In genomic region chr5:77265081-77265670, GRCm38 (mm10) we compare ENCODE assay signal across 8 mouse cellular contexts. TPM values are rescaled to one million over a fixed set of nuclear protein-coding genes. Genes with fewer than 3 reads are reported as not detected.
A peak's percentile ranks its signal among the peaks of the same experiment; 100 is the strongest.
DNase-seq lines count a peak whose midpoint lies in the region; ATAC-seq lines count a peak whose summit lies in the region.

Rest (plus strand) TSS chr5:77265491.

- H3K4me2 ChIP-seq in embryonic facial prominence, embryonic 11.5 days (ENCODE audit: low read depth, low read length) = peak within 1 kb of the TSS; percentile 58
- peak within 1 kb of the TSS; percentile 78 for H3K4me2 ChIP-seq in liver, embryonic 11.5 days
- peak within 1 kb of the TSS; percentile 72 for H3K4me2 ChIP-seq in stomach, embryonic 15.5 days

- peak within 1 kb of the TSS; percentile 96 for H3K9ac ChIP-seq in embryonic facial prominence, embryonic 11.5 days (replicated peaks; ENCODE audit: low read length)
- H3K9ac ChIP-seq in liver, embryonic 11.5 days (ENCODE audit: low read depth, low read length) = peak within 1 kb of the TSS; percentile 90
- peak within 1 kb of the TSS; percentile 67 for H3K9ac ChIP-seq in stomach, embryonic 15.5 days

- no peaks in the 10 kb centered on the region for H3K4me1 ChIP-seq in embryonic facial prominence, embryonic 11.5 days (ENCODE audit: control insufficient read depth, insufficient read depth, low read length)
- H3K4me1 ChIP-seq in liver, embryonic 11.5 days (replicated peaks; ENCODE audit: control insufficient read depth, insufficient read depth, low read length) = peaks cover 3% of the 10 kb centered on the region; the same call in 1 of the 2 replicates
- H3K4me1 ChIP-seq in stomach, embryonic 15.5 days = 0 out of 2 replicates have a peak, but pooled peaks cover 6% of the 10 kb centered on the region

- H3K9me3 ChIP-seq in embryonic facial prominence, embryonic 11.5 days (replicated peaks; ENCODE audit: control insufficient read depth, low read length) = no peaks in the 10 kb centered on the region
- no peaks in the 10 kb centered on the region for H3K9me3 ChIP-seq in liver, embryonic 11.5 days (ENCODE audit: control insufficient read depth, low read length)
- no peaks in the 10 kb centered on the region for H3K9me3 ChIP-seq in stomach, embryonic 15.5 days

- DNase-seq in CD4-positive helper T cell, adult 2 months (ENCODE audit: low read depth, low spot score) = peak; percentile 80
- DNase-seq in adrenal gland, postnatal 25 days = peak; percentile 89
- peak; percentile 89 for DNase-seq in embryonic facial prominence, embryonic 11.5 days (ENCODE audit: low spot score)
- peak; percentile 82 to 83 for DNase-seq in heart, adult 18-20 months
- DNase-seq in kidney, adult 11 months = peak; percentile 89
- DNase-seq in liver, embryonic 11.5 days (ENCODE audit: low spot score) = peak; percentile 86
- peak; percentile 48 to 71 for DNase-seq in monocyte, adult 2 months (ENCODE audit: low read depth in 1 of 2, low spot score in 2 of 2)

- peak; percentile 91 for ATAC-seq in embryonic facial prominence, embryonic 11.5 days (replicated peaks; ENCODE audit: insufficient number of reproducible peaks, low FRiP score, low TSS enrichment, low read depth)
- ATAC-seq in liver, embryonic 11.5 days (replicated peaks; ENCODE audit: low FRiP score) = peak; percentile 78
- peak; percentile 86 for ATAC-seq in stomach, embryonic 15.5 days (ENCODE audit: insufficient read depth, low FRiP score, low read depth)

- peaks cover 4% of the 10 kb centered on the region for H3K36me3 ChIP-seq in embryonic facial prominence, embryonic 11.5 days (replicated peaks; ENCODE audit: control insufficient read depth, insufficient read depth, low read depth, low read length)
- peaks cover 21% of the 10 kb centered on the region for H3K36me3 ChIP-seq in liver, embryonic 11.5 days (ENCODE audit: control insufficient read depth, insufficient read depth, low read length)
- peaks cover 11% of the 10 kb centered on the region for H3K36me3 ChIP-seq in stomach, embryonic 15.5 days

- H3K27ac ChIP-seq in embryonic facial prominence, embryonic 11.5 days (replicated peaks; ENCODE audit: low read depth, low read length) = peak within 1 kb of the TSS; percentile 97
- H3K27ac ChIP-seq in liver, embryonic 11.5 days (ENCODE audit: low read depth, low read length) = peak within 1 kb of the TSS; percentile 97
- H3K27ac ChIP-seq in stomach, embryonic 15.5 days = peak within 1 kb of the TSS; percentile 98

- no peaks in the 10 kb centered on the region for H3K27me3 ChIP-seq in embryonic facial prominence, embryonic 11.5 days (ENCODE audit: control insufficient read depth, insufficient read depth, low read length)
- no peaks in the 10 kb centered on the region for H3K27me3 ChIP-seq in liver, embryonic 11.5 days (replicated peaks; ENCODE audit: control insufficient read depth, insufficient read depth, low read length)
- no peaks in the 10 kb centered on the region for H3K27me3 ChIP-seq in stomach, embryonic 15.5 days (replicated peaks)

- WGBS in embryonic facial prominence, embryonic 11.5 days = under 1% methylated on average over 41 of the region's 78 CpGs
- under 1% methylated on average over 66 of the region's 78 CpGs for WGBS in liver, embryonic 11.5 days
- under 1% methylated on average over 71 of the region's 78 CpGs for WGBS in stomach, embryonic 15.5 days

- H3K4me3 ChIP-seq in embryonic facial prominence, embryonic 11.5 days (ENCODE audit: low read depth, low read length) = peak within 1 kb of the TSS; percentile 100
- peak within 1 kb of the TSS; percentile 89 for H3K4me3 ChIP-seq in liver, embryonic 11.5 days (ENCODE audit: low read depth, low read length)
- H3K4me3 ChIP-seq in stomach, embryonic 15.5 days (replicated peaks) = peak within 1 kb of the TSS; percentile 93

RNA-seq across cellular contexts. Expression of gene Rest, which starts in this region (rescaled TPM):
- 26.4 and 28.8 TPM in 2 replicates for total RNA-seq in adrenal gland, postnatal 25 days (2021)
- 49.4 and 52.2 TPM in 2 replicates for polyA plus RNA-seq in embryonic facial prominence, embryonic 11.5 days (2014; fragmentation: Nextera tagmentation; extraction: Ambion mirVana)
- total RNA-seq in heart, adult 18-20 months (2021) = 10 to 100 TPM; 13.2 to 13.5 TPM
- 21.8 and 22.7 TPM in 2 replicates for polyA plus RNA-seq in liver, embryonic 11.5 days (2014; fragmentation: Nextera tagmentation; extraction: Ambion mirVana)
- polyA plus RNA-seq in stomach, embryonic 15.5 days (2015; fragmentation: Nextera tagmentation; extraction: Ambion mirVana) = 27.1 and 28.7 TPM in 2 replicates

Comparison
In these comparisons a context has a peak if more than half of its experiments do, and no peak if none do; other contexts are left out.
1. Peak in every context shown above with its lines: DNase-seq, ATAC-seq, H3K4me3 ChIP-seq and H3K27ac ChIP-seq.